Mouse (Mus musculus) heart, postnatal 10 days (tissue): ENCODE results near the gene Rabgap1l. TPM values are rescaled to one million over a fixed set of nuclear protein-coding genes. Genes with fewer than 3 reads are reported as not detected.
A peak's percentile ranks its signal among the peaks of the same experiment; 100 is the strongest.
"Not testable (repeated sequence)": the region's sequence is repeated elsewhere in the genome, so short reads cannot be mapped to it uniquely, and the experiment has no call there.

Experiments used
- DNase-seq, 2 experiments: peaks; one replicate each; pipeline ENCODE4 v3.0.0; 2021
- intact Hi-C: fragments of 180-260 bp; cut with DNase I; formaldehyde crosslinking; loops from one replicate; pipeline ENCODE4 v1.15.1; 2025
- total RNA-seq, 2 experiments: library from RNA; stranded (reverse); gene quantifications; 2 replicates each; pipeline ENCODE4 v1.2.3; 2021

Gene Rabgap1l
- total RNA-seq, 2 experiments from 2014 or later = 89.0 to 92.4 TPM

- no peak for DNase-seq
- intact Hi-C loops = loop anchor here (10.0 kb wide), 1 partner anchor 117 kb away; no protein-coding TSS in a partner anchor
Measured at GRCm38 (mm10) chr1:160417196-160417854, 375.7 kb downstream of the Rabgap1l start.

GRCm38 (mm10) chr1:160410822-160411221, 382.2 kb downstream of the Rabgap1l start:
- intact Hi-C loops = loop anchor here (5.0 to 10.0 kb wide), 2 partner anchors 124 to 286 kb away; no protein-coding TSS in a partner anchor
- peak; percentile 28 to 39 for DNase-seq

GRCm38 (mm10) chr1:160409689-160410088, 383.3 kb downstream of the Rabgap1l start:
- DNase-seq = not testable (repeated sequence)
- intact Hi-C loops = loop anchor here (5.0 to 10.0 kb wide), 4 partner anchors 125 to 525 kb away; no protein-coding TSS in a partner anchor

GRCm38 (mm10) chr1:160409123-160409522, 383.9 kb downstream of the Rabgap1l start:
- DNase-seq = no peak
- intact Hi-C loops = loop anchor here (5.0 to 10.0 kb wide), 2 partner anchors 153 to 526 kb away; no protein-coding TSS in a partner anchor

GRCm38 (mm10) chr1:160408302-160408897, 384.6 kb downstream of the Rabgap1l start:
- DNase-seq = peak in 1 of 2 experiments; percentile 10
- intact Hi-C loops = loop anchor here (5.0 to 10.0 kb wide), 2 partner anchors 154 to 526 kb away; no protein-coding TSS in a partner anchor

- DNase-seq = peak; percentile 26 to 58
- intact Hi-C loops = loop anchor here (2.0 kb wide), 1 partner anchor 317 kb away; no protein-coding TSS in a partner anchor
Measured at GRCm38 (mm10) chr1:160399428-160399827, 393.6 kb downstream of the Rabgap1l start.

- no peak for DNase-seq
Measured at GRCm38 (mm10) chr1:160397037-160397436, 396.0 kb downstream of the Rabgap1l start.

GRCm38 (mm10) chr1:160387446-160387845, 405.6 kb downstream of the Rabgap1l start:
- intact Hi-C loops = no loop called here
- no peak for DNase-seq

More at GRCm38 (mm10) chr1:160397037-160397436, 396.0 kb downstream of the Rabgap1l start:
- intact Hi-C loops = no loop called here

GRCm38 (mm10) chr1:160378367-160378766, 414.6 kb downstream of the Rabgap1l start:
- DNase-seq = no peak
- intact Hi-C loops = no loop called here

- DNase-seq = peak; percentile 37 to 55
- intact Hi-C loops = loop anchor here (1.0 kb wide), 1 partner anchor 146 kb away; no protein-coding TSS in a partner anchor
Measured at GRCm38 (mm10) chr1:160377337-160378336, 415.4 kb downstream of the Rabgap1l start.

- intact Hi-C loops = no loop called here
- DNase-seq = no peak
Measured at GRCm38 (mm10) chr1:160374490-160374889, 418.5 kb downstream of the Rabgap1l start.

- no peak for DNase-seq
- intact Hi-C loops = no loop called here
Measured at GRCm38 (mm10) chr1:160373306-160373705, 419.7 kb downstream of the Rabgap1l start.

GRCm38 (mm10) chr1:160371696-160372095, 421.3 kb downstream of the Rabgap1l start:
- no peak for DNase-seq
- intact Hi-C loops = no loop called here

- DNase-seq = no peak
- intact Hi-C loops = no loop called here
Measured at GRCm38 (mm10) chr1:160370552-160370951, 422.5 kb downstream of the Rabgap1l start.

GRCm38 (mm10) chr1:160366615-160367014, 426.4 kb downstream of the Rabgap1l start:
- no peak for DNase-seq
- intact Hi-C loops = no loop called here

- intact Hi-C loops = no loop called here
- no peak for DNase-seq
Measured at GRCm38 (mm10) chr1:160357268-160357667, 435.7 kb downstream of the Rabgap1l start.

GRCm38 (mm10) chr1:160353732-160354455, 439.1 kb downstream of the Rabgap1l start:
- intact Hi-C loops = loop anchor here (2.0 kb wide), 1 partner anchor 19 kb away; no protein-coding TSS in a partner anchor

GRCm38 (mm10) chr1:160352309-160352708, 440.7 kb downstream of the Rabgap1l start:
- DNase-seq = no peak
- intact Hi-C loops = loop anchor here (2.0 kb wide), 1 partner anchor 18 kb away; no protein-coding TSS in a partner anchor

More at GRCm38 (mm10) chr1:160353732-160354455, 439.1 kb downstream of the Rabgap1l start:
- DNase-seq = no peak

GRCm38 (mm10) chr1:160351880-160352234, 441.2 kb downstream of the Rabgap1l start:
- intact Hi-C loops = loop anchor here (2.0 kb wide), 1 partner anchor 17 kb away; no protein-coding TSS in a partner anchor
- DNase-seq = peak; percentile 58 to 59
